Mouse (Mus musculus) right cerebral cortex, postnatal 14 days (tissue): Measurements from ENCODE around the gene Ror1.
A peak's percentile ranks its signal among the peaks of the same experiment; 100 is the strongest.

Experiments used
- DNase-seq: peaks from one replicate; pipeline ENCODE4 v3.0.0; 2022

Gene Ror1

GRCm38 (mm10) chr4:100271059-100271735 lies 175.6 kb downstream of the Ror1 start:
- DNase-seq = no peak

GRCm38 (mm10) chr4:100271736-100272127 lies 176.1 kb downstream of the Ror1 start:
- no peak for DNase-seq

DNA sequence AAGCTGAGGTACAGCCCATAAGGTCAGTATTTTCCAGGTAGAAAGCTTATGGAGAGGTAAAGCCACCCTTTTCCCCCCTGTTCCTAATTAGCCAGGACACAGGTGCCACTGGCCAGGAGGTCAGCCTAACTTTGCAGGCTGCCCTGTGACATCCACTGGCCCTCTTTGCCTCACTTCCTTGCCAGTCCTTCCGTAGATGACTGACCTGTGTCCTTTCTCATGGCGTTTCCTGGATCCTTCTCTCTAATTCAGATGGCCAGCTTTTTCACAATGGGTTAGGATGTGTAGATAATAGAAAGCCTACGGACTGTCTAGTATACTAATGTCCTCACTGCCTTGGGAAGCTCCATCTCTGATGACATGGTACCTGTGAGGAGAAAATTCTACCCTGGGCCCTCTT lies 177.8 kb downstream of the Ror1 start:
- DNase-seq = no peak

- DNase-seq = no peak
Measured at GRCm38 (mm10) chr4:100273807-100274480, 178.4 kb downstream of the Ror1 start.

- DNase-seq = no peak
Measured at GRCm38 (mm10) chr4:100276482-100276881, 180.9 kb downstream of the Ror1 start.

DNA sequence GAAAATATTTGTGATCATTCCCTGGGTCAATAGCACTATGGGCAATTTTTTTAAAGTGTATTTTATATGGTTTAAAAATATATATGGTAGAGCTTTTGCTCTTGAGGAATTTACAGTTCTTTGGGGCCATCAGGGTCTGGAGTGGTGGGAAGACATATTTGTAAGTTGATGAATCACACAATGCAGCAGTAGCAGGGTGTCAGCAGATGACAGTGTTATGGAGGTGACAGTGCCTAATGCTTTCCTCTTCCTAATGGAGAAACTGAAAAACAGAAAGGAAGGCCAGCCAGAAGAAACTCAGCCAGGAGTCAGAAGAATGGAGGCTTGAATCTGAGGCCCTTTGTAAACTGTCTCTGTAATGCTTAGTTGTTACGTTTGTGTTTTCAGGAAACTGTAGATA lies 181.4 kb downstream of the Ror1 start:
- no peak for DNase-seq

DNA sequence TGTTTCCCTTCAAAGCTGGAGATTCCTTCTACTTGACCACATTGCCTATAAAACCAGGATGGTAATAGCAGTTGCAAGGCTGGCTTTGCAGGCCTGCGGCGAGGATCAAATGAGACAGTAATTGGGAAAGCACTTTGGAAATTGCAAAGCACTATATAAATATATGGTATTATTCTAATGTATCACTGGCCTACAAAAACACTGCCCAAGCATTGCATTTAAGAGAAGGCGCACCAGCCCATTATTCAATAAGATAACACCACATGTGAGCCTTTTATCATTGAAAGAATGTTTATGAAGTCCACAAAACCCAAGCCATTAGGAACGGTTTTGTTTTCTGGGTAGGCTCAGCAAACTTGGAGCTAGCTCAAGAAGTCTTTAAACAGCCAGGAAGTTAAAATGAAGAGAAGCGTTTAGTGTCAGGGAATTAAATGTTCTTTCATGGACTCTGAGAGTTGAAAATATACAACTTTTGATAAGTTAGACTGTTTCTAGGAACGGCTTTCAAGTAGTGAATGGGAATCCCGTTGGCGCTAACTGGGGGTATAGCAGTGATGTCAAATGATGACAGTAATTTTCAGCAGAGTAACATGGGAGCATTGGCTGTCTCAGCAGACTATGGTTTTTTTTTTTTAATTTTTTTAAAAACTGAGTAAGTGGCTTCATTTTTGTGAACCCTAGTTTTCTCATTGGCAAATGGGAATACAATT lies 187.7 kb downstream of the Ror1 start:
- no peak for DNase-seq

DNA sequence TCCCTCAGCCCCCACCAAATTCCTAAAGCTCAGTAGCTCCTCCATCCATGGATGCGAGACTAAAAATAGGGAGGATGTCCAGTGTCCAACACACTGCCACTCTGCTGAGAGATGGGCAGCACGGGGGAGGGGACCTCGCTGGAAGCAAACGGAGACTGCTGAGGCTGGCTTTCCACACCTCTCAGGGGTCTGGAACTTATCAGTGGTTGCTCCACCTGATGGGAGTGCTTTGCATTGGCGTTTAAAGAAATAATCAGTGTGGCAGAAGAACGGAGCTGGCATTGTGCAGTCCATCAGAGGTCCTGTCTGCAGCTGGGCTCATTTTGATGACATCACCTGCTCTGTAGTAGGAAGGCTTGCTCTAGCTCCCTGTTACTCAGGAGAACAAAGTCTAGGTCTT lies 188.9 kb downstream of the Ror1 start:
- DNase-seq = no peak

DNA sequence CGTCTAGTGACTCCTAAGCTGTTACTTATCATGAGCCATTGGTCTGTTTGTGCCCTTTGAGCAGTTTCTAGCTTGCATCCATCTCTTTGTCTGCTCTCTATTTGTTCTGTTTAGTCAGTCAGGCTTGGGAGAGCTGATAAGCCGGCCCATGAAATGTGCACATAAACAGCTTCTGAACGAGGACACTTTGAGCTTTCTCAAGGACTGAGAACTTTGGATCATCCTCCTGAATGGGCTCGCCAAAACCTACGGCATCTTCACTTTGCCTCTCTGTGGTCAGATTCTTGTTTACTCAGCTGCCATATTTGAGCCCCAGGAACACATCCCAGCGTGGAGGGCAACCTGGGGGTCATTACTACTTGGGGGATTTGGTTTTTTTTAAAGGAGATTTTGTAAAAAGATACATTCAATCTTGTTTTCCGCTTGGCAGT lies 190.5 kb downstream of the Ror1 start:
- DNase-seq = no peak

DNA sequence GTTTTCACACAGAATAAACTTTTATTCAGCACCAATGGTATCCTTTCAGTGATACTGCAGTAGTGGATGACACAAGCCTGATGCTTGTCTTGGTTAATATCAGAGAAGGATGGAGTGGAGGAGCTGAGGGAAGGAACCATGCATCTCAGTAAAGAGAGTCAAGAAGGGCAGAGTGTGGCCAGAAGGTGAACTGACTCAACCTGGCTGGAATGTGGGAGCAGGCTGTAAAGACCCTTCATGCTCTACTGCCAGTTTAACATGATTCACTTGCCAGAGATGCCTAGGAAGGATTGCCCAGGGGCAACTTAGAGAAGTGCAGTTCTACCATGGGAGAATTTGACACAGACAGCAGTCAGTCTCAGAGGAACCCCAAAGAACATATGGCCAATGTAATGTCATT lies 191.2 kb downstream of the Ror1 start:
- no peak for DNase-seq

DNA sequence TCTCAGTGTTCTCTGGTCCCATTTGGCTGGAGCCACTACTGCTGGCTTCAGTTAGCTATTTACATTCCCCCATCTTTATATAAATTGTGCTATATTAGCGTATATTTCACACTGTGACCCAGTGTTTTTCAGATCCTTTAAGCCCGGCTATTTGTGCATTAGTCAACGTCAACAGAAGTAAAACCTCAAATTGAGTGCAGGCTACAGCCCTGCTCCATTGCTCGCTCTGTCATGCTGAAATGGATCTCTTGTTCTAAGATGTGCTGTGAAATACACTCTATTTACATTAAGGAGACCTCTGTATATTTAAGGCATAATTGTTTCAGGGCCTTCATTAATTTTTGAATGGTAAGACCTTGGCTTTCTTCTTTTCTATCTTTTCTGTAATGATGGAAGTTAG lies 192.2 kb downstream of the Ror1 start:
- DNase-seq = no peak

- no peak for DNase-seq
Measured at GRCm38 (mm10) chr4:100291015-100291651, 195.5 kb downstream of the Ror1 start.

GRCm38 (mm10) chr4:100297678-100298077 lies 202.1 kb downstream of the Ror1 start:
- DNase-seq = no peak

DNA sequence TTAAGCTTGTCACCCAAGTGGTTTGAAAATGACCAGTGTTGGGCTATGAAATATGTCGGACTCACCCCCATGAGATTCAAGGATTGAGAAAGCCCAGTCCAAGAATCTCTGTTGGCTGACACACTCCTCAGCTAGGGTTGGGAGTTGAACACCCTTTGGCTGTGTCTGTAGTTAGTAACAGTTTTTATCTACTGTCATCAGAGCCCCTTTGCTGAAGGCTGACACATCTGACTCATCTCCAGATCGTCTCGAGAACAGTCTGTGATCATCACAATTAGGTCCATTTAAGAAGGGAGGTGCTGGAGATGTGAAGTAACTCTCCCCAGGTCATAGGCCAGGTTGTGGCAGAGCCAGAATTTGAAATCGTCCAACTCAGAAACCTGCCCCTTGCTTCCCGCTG lies 203.0 kb downstream of the Ror1 start:
- DNase-seq = no peak

DNA sequence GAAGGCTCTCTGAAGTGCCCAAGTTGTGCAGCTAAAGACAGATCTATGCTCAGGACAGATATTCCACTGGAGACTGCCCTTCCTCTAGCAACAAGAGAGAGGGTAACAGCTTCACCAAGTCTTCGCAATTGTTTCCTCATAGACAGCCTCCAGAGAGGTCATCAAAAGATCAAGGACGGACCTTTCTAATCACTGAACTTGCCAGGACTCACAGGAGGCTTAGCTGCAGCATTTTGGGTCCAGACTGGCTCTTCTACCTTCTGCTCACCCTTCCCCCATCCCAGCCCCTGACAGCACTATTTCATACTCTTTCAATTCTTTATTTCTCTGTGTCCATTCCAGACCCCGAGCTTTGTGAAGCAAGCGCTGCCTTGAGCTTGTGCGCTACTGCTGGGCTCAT lies 204.6 kb downstream of the Ror1 start:
- DNase-seq = no peak

DNA sequence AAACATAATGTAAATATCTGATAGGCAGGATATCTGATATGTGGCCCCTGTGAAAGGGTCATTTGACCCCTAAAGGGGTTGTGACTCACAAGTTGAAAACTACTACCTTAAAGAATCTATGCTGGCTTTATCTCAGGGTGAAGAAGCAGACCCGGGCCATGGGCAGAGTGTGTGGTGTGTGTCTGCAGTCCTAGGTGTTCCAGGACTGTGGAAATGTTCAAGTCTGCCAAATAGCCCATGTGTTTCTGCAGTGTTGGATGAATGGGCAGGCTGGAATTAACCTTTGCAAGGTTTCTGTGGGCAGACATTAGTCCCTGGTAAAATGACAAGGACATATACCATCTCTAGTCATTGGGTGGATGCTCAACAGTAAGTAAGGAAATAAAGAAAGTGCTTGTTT lies 205.8 kb downstream of the Ror1 start:
- DNase-seq = no peak

DNA sequence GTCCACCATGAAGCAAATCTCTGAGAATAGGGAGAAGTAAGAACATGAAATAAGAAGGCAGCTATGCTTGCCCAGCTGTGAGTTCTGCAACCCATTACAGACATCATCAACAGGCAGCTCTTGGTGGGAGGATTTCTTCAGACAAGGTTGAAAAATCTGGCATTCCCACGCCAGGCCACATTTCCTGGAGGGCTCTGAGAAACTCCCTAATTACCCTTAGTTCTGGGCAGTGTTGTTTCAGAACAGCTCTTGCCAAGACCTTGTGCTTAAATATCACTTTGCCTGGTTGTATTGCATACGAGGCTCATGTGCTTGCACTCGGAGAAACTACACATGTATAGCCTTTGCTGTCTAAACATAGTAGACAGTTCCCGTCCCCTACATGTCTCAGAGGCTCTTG lies 211.8 kb downstream of the Ror1 start:
- no peak for DNase-seq

DNA sequence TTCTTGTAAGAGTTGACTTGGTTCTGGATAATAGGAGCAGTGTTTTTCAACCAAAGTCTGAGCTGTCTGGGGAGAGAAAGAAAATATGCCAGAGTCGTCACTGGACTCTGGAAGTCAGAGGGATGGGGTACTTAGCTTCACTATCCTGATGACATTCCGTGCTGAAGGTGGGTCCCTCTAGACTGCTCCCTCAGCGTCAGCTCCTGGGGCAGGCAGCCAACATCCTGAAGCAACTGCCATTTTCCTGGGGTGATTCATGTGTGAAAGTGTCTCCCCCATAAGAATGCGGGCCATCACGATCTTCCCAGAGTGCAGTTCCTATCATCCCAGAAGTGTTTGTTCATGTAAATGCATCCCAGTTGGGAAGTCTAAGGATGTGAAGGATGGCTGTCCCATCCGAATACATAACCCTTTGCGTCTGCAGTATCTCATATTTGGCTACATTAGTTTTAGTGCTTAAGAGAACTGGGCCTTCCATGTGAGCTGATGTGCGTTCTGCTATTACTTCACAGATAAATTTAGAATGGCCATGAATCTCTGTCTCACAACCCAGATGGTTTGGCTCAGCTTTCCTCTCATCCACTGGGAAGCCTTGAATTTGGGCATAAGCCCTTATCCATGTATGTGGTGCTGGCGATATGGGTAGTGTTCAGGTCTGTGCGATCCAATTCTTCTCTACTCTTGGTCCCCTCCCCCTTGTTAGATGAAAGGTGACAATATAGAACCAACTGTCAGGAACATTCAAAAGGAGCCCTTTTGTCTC lies 216.4 kb downstream of the Ror1 start:
- DNase-seq = peak; percentile 26

- DNase-seq = no peak
Measured at GRCm38 (mm10) chr4:100315066-100315465, 219.5 kb downstream of the Ror1 start.

DNA sequence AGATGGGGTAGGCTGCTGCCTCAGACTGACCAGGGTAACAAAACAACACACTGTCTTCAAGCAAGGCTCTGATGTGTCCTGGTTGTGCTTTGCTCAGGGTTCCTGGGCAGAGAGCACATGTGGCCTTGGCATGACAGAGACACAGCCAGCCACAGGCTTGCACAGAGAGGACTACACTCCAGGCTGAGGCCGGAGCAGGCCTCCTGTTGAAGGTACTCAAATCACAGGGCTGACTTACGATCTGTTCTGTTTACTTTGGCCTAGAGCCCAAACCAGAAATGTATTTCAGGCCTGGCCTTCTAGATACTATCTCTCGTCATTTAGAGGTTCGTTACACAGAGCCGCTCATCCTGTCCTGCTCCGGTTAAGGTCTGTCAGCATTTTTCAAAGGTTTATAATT lies 226.2 kb downstream of the Ror1 start:
- DNase-seq = no peak

GRCm38 (mm10) chr4:100324719-100325515 lies 229.3 kb downstream of the Ror1 start:
- DNase-seq = no peak

DNA sequence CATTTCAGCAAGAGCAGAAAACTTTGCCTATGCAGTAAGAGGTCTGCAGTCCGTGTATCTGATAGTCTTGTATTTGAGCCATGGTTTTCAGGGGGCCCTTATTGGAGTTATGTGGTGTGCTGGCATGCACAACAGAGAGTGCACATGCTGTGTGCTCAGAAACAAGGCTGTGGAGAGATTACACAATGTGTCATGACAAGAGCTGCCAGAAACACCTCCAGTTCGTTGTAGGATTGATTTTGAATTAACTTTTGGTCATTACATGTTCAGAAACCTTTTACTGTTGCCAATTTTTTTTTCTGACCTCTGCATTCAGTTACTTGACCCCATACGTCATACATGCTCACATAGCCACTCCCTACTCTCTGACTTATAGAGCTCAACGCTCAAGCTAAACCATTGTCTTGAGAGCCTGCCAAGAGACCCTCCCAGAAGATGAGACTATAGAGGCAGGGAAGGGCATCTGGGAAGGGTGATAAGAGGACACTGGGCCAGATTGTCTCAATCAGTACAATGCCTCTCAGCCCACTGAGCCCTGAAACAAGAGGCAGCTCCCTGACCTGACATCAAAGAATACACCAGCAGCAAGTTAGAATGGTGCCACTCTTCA lies 232.9 kb downstream of the Ror1 start:
- DNase-seq = no peak
